Mouse (Mus musculus) liver, postnatal 0 days (tissue): ENCODE measurements around the gene Cryzl1.

Source experiments
- CTCF ChIP-seq: sonication (generic); IDR thresholded peaks from 2 replicates; pipeline ENCODE4 v1.5.1; 2016; ENCODE audit warnings: antibody characterized with exemption, low read depth
- EP300 ChIP-seq: IDR thresholded peaks from 2 replicates; pipeline ENCODE4 v1.6.1; 2016; ENCODE audit warnings: antibody characterized with exemption, low read depth, mild to moderate bottlenecking

DNA sequence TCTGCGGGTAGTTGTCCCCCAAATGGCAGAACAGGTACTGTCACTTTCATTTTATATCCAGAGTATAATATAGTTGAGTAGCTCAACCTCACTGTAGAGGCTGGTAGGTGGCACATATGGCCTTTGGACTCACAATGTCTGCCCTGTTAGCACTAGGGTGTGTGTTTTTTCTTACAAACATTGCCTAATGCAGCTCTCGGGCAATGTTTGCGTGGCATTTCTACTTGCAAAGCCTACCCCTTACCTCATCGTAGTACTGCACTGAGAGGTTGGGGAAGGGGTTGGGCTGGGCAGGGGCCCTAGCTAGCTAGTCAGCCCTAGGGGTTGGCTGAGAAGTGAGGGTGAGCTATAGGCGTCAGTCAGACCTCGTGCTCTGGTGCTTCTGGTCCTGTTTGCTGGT, 18.8 kb upstream of the Cryzl1 start:
- 0 out of 2 replicates have a peak, but pooled peaks have one; percentile 8 for TF ChIP-seq EP300
- TF ChIP-seq CTCF: no peak
